Mouse (Mus musculus): Measurements from ENCODE around the gene Apbb1ip. TPM values are rescaled to one million over a fixed set of nuclear protein-coding genes. Genes with fewer than 3 reads are reported as not detected.
A peak's percentile ranks its signal among the peaks of the same experiment; 100 is the strongest.

Gene Apbb1ip
- polyA plus RNA-seq, 1 experiment from 2014 or later, result 0.55 TPM

GRCm38 (mm10) chr2:22747941-22748340 lies 26.0 kb upstream of the Apbb1ip start:
- no peak for ATAC-seq (ENCODE audit: low FRiP score)
- H3K4me2 ChIP-seq, result no peak overlapping the region
- H3K27me3 ChIP-seq (ENCODE audit: control insufficient read depth, insufficient read depth, low read length), result no peaks in the 10 kb centered on the region
- no peaks in the 10 kb centered on the region for H3K36me3 ChIP-seq (ENCODE audit: control insufficient read depth, insufficient read depth, low read length)
- H3K9me3 ChIP-seq (ENCODE audit: control insufficient read depth, low read length), result no peaks in the 10 kb centered on the region
- no peak overlapping the region for H3K4me3 ChIP-seq (ENCODE audit: low read depth, low read length)
- no peak for DNase-seq (ENCODE audit: low spot score, missing footprints)
- H3K9ac ChIP-seq (ENCODE audit: low read length), result no peak overlapping the region
- H3K4me1 ChIP-seq (ENCODE audit: control insufficient read depth, insufficient read depth, low read length), result no peaks in the 10 kb centered on the region
- no peak overlapping the region for H3K27ac ChIP-seq (ENCODE audit: low read depth, low read length)

- no peak overlapping the region for H3K27ac ChIP-seq (ENCODE audit: low read depth, low read length)
- whole genome bisulfite sequencing, result 84% methylated on average over 3 of the region's 3 CpGs
Measured at GRCm38 (mm10) chr2:22749761-22750160, 24.1 kb upstream of the Apbb1ip start.

GRCm38 (mm10) chr2:22752492-22752891 lies 21.4 kb upstream of the Apbb1ip start:
- no peak for DNase-seq (ENCODE audit: low spot score, missing footprints)
- WGBS, result 92% methylated on average over 4 of the region's 4 CpGs
- no peak overlapping the region for H3K4me3 ChIP-seq (ENCODE audit: low read depth, low read length)
- H3K4me1 ChIP-seq (ENCODE audit: control insufficient read depth, insufficient read depth, low read length), result no peaks in the 10 kb centered on the region
- no peaks in the 10 kb centered on the region for H3K27me3 ChIP-seq (ENCODE audit: control insufficient read depth, insufficient read depth, low read length)
- no peak for ATAC-seq (ENCODE audit: low FRiP score)
- H3K9ac ChIP-seq (ENCODE audit: low read length), result no peak overlapping the region
- H3K36me3 ChIP-seq (ENCODE audit: control insufficient read depth, insufficient read depth, low read length), result no peaks in the 10 kb centered on the region
- H3K4me2 ChIP-seq, result no peak overlapping the region
- H3K9me3 ChIP-seq (ENCODE audit: control insufficient read depth, low read length), result no peaks in the 10 kb centered on the region
- no peak overlapping the region for H3K27ac ChIP-seq (ENCODE audit: low read depth, low read length)

More at GRCm38 (mm10) chr2:22749761-22750160, 24.1 kb upstream of the Apbb1ip start:
- ATAC-seq (ENCODE audit: low FRiP score), result no peak
- Histone ChIP-seq H3K36me3 (ENCODE audit: control insufficient read depth, insufficient read depth, low read length) (no peaks in the 10 kb centered on the region), H3K4me2 (no peak overlapping the region), H3K9ac (ENCODE audit: low read length) (no peak overlapping the region), H3K4me3 (ENCODE audit: low read depth, low read length) (no peak overlapping the region), H3K27me3 (ENCODE audit: control insufficient read depth, insufficient read depth, low read length) (no peaks in the 10 kb centered on the region), H3K9me3 (ENCODE audit: control insufficient read depth, low read length) (no peaks in the 10 kb centered on the region), H3K4me1 (ENCODE audit: control insufficient read depth, insufficient read depth, low read length) (no peaks in the 10 kb centered on the region)
- DNase-seq (ENCODE audit: low spot score, missing footprints), result no peak

GRCm38 (mm10) chr2:22753461-22754075 lies 20.3 kb upstream of the Apbb1ip start:
- no peak overlapping the region for H3K4me3 ChIP-seq (ENCODE audit: low read depth, low read length)
- no peaks in the 10 kb centered on the region for H3K4me1 ChIP-seq (ENCODE audit: control insufficient read depth, insufficient read depth, low read length)
- H3K27me3 ChIP-seq (ENCODE audit: control insufficient read depth, insufficient read depth, low read length), result no peaks in the 10 kb centered on the region
- no peak for ATAC-seq (ENCODE audit: low FRiP score)
- no peaks in the 10 kb centered on the region for H3K9me3 ChIP-seq (ENCODE audit: control insufficient read depth, low read length)
- H3K9ac ChIP-seq (ENCODE audit: low read length), result no peak overlapping the region
- no peaks in the 10 kb centered on the region for H3K36me3 ChIP-seq (ENCODE audit: control insufficient read depth, insufficient read depth, low read length)
- no peak overlapping the region for H3K27ac ChIP-seq (ENCODE audit: low read depth, low read length)
- no peak for DNase-seq (ENCODE audit: low spot score, missing footprints)
- 69% methylated on average over 2 of the region's 2 CpGs for WGBS
- H3K4me2 ChIP-seq, result no peak overlapping the region

- Histone ChIP-seq H3K9ac (ENCODE audit: low read length) (no peak overlapping the region), H3K4me3 (ENCODE audit: low read depth, low read length) (no peak overlapping the region), H3K4me2 (no peak overlapping the region), H3K27me3 (ENCODE audit: control insufficient read depth, insufficient read depth, low read length) (no peaks in the 10 kb centered on the region), H3K36me3 (ENCODE audit: control insufficient read depth, insufficient read depth, low read length) (no peaks in the 10 kb centered on the region), H3K27ac (ENCODE audit: low read depth, low read length) (no peak overlapping the region), H3K9me3 (ENCODE audit: control insufficient read depth, low read length) (no peaks in the 10 kb centered on the region), H3K4me1 (ENCODE audit: control insufficient read depth, insufficient read depth, low read length) (no peaks in the 10 kb centered on the region)
- 77% methylated on average over 4 of the region's 4 CpGs for whole genome bisulfite sequencing
- DNase-seq (ENCODE audit: low spot score, missing footprints) (no peak), ATAC-seq (ENCODE audit: low FRiP score) (no peak)
Measured at GRCm38 (mm10) chr2:22754222-22754824, 19.6 kb upstream of the Apbb1ip start.

GRCm38 (mm10) chr2:22755561-22755960 lies 18.3 kb upstream of the Apbb1ip start:
- H3K9me3 ChIP-seq (ENCODE audit: control insufficient read depth, low read length), result no peaks in the 10 kb centered on the region
- H3K4me3 ChIP-seq (ENCODE audit: low read depth, low read length), result no peak overlapping the region
- no peak overlapping the region for H3K9ac ChIP-seq (ENCODE audit: low read length)
- 79% methylated on average over 6 of the region's 6 CpGs for WGBS
- H3K36me3 ChIP-seq (ENCODE audit: control insufficient read depth, insufficient read depth, low read length), result no peaks in the 10 kb centered on the region
- H3K4me1 ChIP-seq (ENCODE audit: control insufficient read depth, insufficient read depth, low read length), result no peaks in the 10 kb centered on the region
- no peak overlapping the region for H3K27ac ChIP-seq (ENCODE audit: low read depth, low read length)
- DNase-seq (ENCODE audit: low spot score, missing footprints) (no peak), ATAC-seq (ENCODE audit: low FRiP score) (peak; percentile 46; the same call in 1 of the 2 replicates)
- H3K4me2 ChIP-seq, result no peak overlapping the region
- H3K27me3 ChIP-seq (ENCODE audit: control insufficient read depth, insufficient read depth, low read length), result no peaks in the 10 kb centered on the region

GRCm38 (mm10) chr2:22758310-22758972 lies 15.5 kb upstream of the Apbb1ip start:
- Histone ChIP-seq H3K4me1 (ENCODE audit: control insufficient read depth, insufficient read depth, low read length) (no peaks in the 10 kb centered on the region), H3K9ac (ENCODE audit: low read length) (no peak overlapping the region), H3K36me3 (ENCODE audit: control insufficient read depth, insufficient read depth, low read length) (no peaks in the 10 kb centered on the region), H3K4me3 (ENCODE audit: low read depth, low read length) (no peak overlapping the region), H3K27me3 (ENCODE audit: control insufficient read depth, insufficient read depth, low read length) (no peaks in the 10 kb centered on the region), H3K27ac (ENCODE audit: low read depth, low read length) (no peak overlapping the region), H3K9me3 (ENCODE audit: control insufficient read depth, low read length) (no peaks in the 10 kb centered on the region), H3K4me2 (no peak overlapping the region)
- WGBS, result 49% methylated on average over 6 of the region's 6 CpGs
- ATAC-seq (ENCODE audit: low FRiP score), result peak; percentile 59
- DNase-seq (ENCODE audit: low spot score, missing footprints), result peak; percentile 89

GRCm38 (mm10) chr2:22760452-22760851 lies 13.4 kb upstream of the Apbb1ip start:
- Histone ChIP-seq H3K4me1 (ENCODE audit: control insufficient read depth, insufficient read depth, low read length) (no peaks in the 10 kb centered on the region), H3K4me2 (no peak overlapping the region), H3K36me3 (ENCODE audit: control insufficient read depth, insufficient read depth, low read length) (no peaks in the 10 kb centered on the region), H3K9ac (ENCODE audit: low read length) (no peak overlapping the region), H3K27me3 (ENCODE audit: control insufficient read depth, insufficient read depth, low read length) (no peaks in the 10 kb centered on the region), H3K27ac (ENCODE audit: low read depth, low read length) (no peak overlapping the region), H3K9me3 (ENCODE audit: control insufficient read depth, low read length) (no peaks in the 10 kb centered on the region), H3K4me3 (ENCODE audit: low read depth, low read length) (no peak overlapping the region)
- ATAC-seq (ENCODE audit: low FRiP score), result no peak
- 74% methylated on average over 2 of the region's 2 CpGs for WGBS
- DNase-seq (ENCODE audit: low spot score, missing footprints), result no peak

- 78% methylated on average over 7 of the region's 7 CpGs for WGBS
- Histone ChIP-seq H3K4me1 (ENCODE audit: control insufficient read depth, insufficient read depth, low read length) (no peaks in the 10 kb centered on the region), H3K27ac (ENCODE audit: low read depth, low read length) (no peak overlapping the region), H3K4me2 (no peak overlapping the region), H3K9me3 (ENCODE audit: control insufficient read depth, low read length) (no peaks in the 10 kb centered on the region), H3K9ac (ENCODE audit: low read length) (no peak overlapping the region), H3K27me3 (ENCODE audit: control insufficient read depth, insufficient read depth, low read length) (no peaks in the 10 kb centered on the region), H3K36me3 (ENCODE audit: control insufficient read depth, insufficient read depth, low read length) (no peaks in the 10 kb centered on the region), H3K4me3 (ENCODE audit: low read depth, low read length) (no peak overlapping the region)
- no peak for DNase-seq (ENCODE audit: low spot score, missing footprints)
- ATAC-seq (ENCODE audit: low FRiP score), result no peak
Measured at GRCm38 (mm10) chr2:22761103-22761521, 12.8 kb upstream of the Apbb1ip start.

Measured in midbrain, embryonic 11.5 days (tissue).